Mouse (Mus musculus) limb, embryonic 11.5 days (tissue): ENCODE results near the gene Cd300ld3. TPM values are rescaled to one million over a fixed set of nuclear protein-coding genes. Genes with fewer than 3 reads are reported as not detected.
A peak's percentile ranks its signal among the peaks of the same experiment; 100 is the strongest.

Source experiments
- ATAC-seq: fragments of 200-750 bp; cut with Nextera tagmentation; 2 replicates; pipeline ENCODE4 v1.8.0; 2017; ENCODE audit warnings: low read depth; ENCODE audit not compliant: insufficient number of reproducible peaks, low FRiP score, low TSS enrichment
- DNase-seq: peaks from one replicate; pipeline ENCODE4 v3.0.0-alpha.2; 2015; ENCODE audit warnings: low spot score
- H3K27ac ChIP-seq: fragments of 300-500 bp; sonication (generic); replicated peaks from 2 replicates; pipeline ENCODE4 v1.5.1; 2014; ENCODE audit warnings: low read depth, mild to moderate bottlenecking, low read length
- H3K27me3 ChIP-seq: fragments of 300-500 bp; sonication (generic); 2 replicates; pipeline ENCODE4 v1.6.1; 2014; ENCODE audit warnings: mild to moderate bottlenecking, low read length, mixed read lengths; ENCODE audit not compliant: control insufficient read depth, insufficient read depth
- H3K36me3 ChIP-seq: fragments of 300-500 bp; sonication (generic); 2 replicates; pipeline ENCODE4 v1.6.1; 2014; ENCODE audit warnings: mild to moderate bottlenecking, low read length, moderate library complexity, mixed read lengths; ENCODE audit not compliant: control insufficient read depth, insufficient read depth
- H3K4me1 ChIP-seq: fragments of 300-500 bp; sonication (generic); 2 replicates; pipeline ENCODE4 v1.6.1; 2014; ENCODE audit warnings: low read length, mixed read lengths; ENCODE audit not compliant: control insufficient read depth, insufficient read depth
- H3K4me2 ChIP-seq: fragments of 300-500 bp; sonication (generic); 2 replicates; pipeline ENCODE4 v1.6.1; 2014; ENCODE audit warnings: low read depth, mild to moderate bottlenecking, moderate library complexity; ENCODE audit not compliant: severe bottlenecking
- H3K4me3 ChIP-seq: fragments of 300-500 bp; sonication (generic); 2 replicates; pipeline ENCODE4 v1.5.1; 2014; ENCODE audit warnings: low read depth, low read length
- H3K9ac ChIP-seq: fragments of 300-500 bp; sonication (generic); 2 replicates; pipeline ENCODE4 v1.6.1; 2014; ENCODE audit warnings: mild to moderate bottlenecking, low read length
- H3K9me3 ChIP-seq: fragments of 300-500 bp; sonication (generic); 2 replicates; pipeline ENCODE4 v1.6.1; 2016; ENCODE audit warnings: low read length; ENCODE audit not compliant: control insufficient read depth
- WGBS: fragments of 180-500 bp; shearing (Covaris S2); extraction: QIAGEN DNeasy Blood & Tissue Kit; methylation state at CpG from one replicate; pipeline ENCODE4 v1.1.7; 2014; 5-methylcytosine and 5-hydroxymethylcytosine counted together
- polyA plus RNA-seq: library from polyadenylated mRNA; unstranded; fragments of >200 nt; fragmentation: Nextera tagmentation; extraction: Ambion mirVana; gene quantifications from 2 replicates; pipeline ENCODE4 v1.2.1, GENCODE M21; 2014

Cd300ld3 gene
- polyA plus RNA-seq, 1 experiment from 2014 or later = not detected

DNA sequence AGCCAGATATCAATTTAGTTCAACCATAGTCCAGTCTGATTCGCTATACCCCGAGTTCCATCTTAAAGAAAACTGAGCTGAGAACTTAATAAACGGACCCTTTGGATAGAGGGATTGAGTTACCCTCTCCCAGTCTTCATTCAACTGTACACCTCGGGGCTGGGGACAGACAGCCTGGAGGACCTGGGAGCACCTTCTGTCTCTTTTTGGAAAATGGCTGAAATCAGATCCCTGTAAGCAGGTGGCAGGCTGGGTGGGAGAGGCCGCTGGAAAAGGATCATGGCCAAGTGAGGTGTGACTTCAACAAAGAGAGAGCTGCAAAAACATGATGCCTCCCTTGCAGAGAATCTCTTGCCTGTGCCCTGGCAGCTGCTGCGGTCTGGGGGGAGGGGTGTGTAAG, 34.0 kb upstream of the Cd300ld3 start:
- Histone ChIP-seq H3K36me3 (no peaks in the 10 kb centered on the region), H3K27me3 (no peaks in the 10 kb centered on the region), H3K4me1 (no peaks in the 10 kb centered on the region), H3K4me2 (no peak overlapping the region), H3K9ac (no peak overlapping the region), H3K27ac (no peak overlapping the region), H3K4me3 (no peak overlapping the region), H3K9me3 (no peaks in the 10 kb centered on the region)
- DNase-seq = no peak
- ATAC-seq = no peak
- WGBS = 69% methylated on average over 6 of the region's 6 CpGs

DNA sequence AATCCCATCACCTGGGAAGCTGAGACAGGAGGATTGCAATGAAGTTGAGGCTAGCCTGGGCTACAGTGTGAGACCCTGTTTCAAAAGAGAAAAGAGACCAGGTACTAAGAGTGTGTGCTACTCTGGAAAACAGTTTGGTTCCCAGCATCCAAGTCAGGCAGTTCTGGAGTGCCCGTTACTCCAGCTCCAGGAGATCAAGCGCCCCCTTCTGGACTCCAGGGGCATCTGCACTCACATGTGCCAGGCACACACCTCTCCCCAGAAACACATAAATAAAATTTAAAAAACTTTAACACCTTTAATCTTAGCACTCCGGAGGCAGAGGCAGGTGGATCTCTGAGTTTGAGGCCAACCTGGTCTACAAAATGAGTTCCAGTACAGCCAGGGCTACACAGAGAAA, 33.2 kb upstream of the Cd300ld3 start:
- Histone ChIP-seq H3K4me1 (no peaks in the 10 kb centered on the region), H3K9ac (no peak overlapping the region), H3K9me3 (no peaks in the 10 kb centered on the region), H3K4me3 (no peak overlapping the region), H3K27me3 (no peaks in the 10 kb centered on the region), H3K4me2 (no peak overlapping the region), H3K36me3 (no peaks in the 10 kb centered on the region), H3K27ac (no peak overlapping the region)
- DNase-seq (no peak), ATAC-seq (no peak)
- WGBS = 64% methylated on average over 3 of the region's 3 CpGs

GRCm38 (mm10) chr11:115080886-115081285, 32.7 kb upstream of the Cd300ld3 start:
- Histone ChIP-seq H3K4me3 (no peak overlapping the region), H3K9me3 (no peaks in the 10 kb centered on the region), H3K4me2 (no peak overlapping the region), H3K27me3 (no peaks in the 10 kb centered on the region), H3K9ac (no peak overlapping the region), H3K36me3 (no peaks in the 10 kb centered on the region), H3K4me1 (no peaks in the 10 kb centered on the region), H3K27ac (no peak overlapping the region)
- WGBS = 36% methylated on average over 13 of the region's 13 CpGs
- DNase-seq (peak; percentile 66), ATAC-seq (no peak)

DNA sequence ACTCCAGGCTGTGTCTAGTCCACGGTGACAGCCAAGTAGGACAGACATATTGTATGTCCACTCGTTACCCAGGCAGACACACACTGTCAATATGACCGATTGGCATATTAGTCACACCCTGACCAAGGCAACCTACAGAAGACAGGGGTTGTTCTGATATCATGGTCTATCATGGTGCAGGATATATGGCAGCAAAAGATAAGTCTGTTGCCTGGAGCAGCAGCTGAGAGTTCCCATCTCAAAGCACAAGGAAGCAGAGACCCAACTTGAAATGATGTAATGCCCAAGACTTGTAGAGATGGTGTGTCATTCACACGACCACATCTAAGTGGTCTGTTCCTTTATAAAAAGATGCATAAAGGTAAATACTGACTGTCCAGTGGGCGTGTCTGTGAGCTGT, 30.5 kb upstream of the Cd300ld3 start:
- Histone ChIP-seq H3K9ac (no peak overlapping the region), H3K4me1 (no peaks in the 10 kb centered on the region), H3K27ac (no peak overlapping the region), H3K4me3 (no peak overlapping the region), H3K4me2 (no peak overlapping the region), H3K27me3 (no peaks in the 10 kb centered on the region), H3K9me3 (no peaks in the 10 kb centered on the region), H3K36me3 (no peaks in the 10 kb centered on the region)
- DNase-seq (no peak), ATAC-seq (no peak)
- 83% methylated on average over 5 of the region's 5 CpGs for WGBS

GRCm38 (mm10) chr11:115077436-115077835, 29.2 kb upstream of the Cd300ld3 start:
- Histone ChIP-seq H3K27ac (no peak overlapping the region), H3K36me3 (no peaks in the 10 kb centered on the region), H3K4me2 (no peak overlapping the region), H3K4me1 (no peaks in the 10 kb centered on the region), H3K27me3 (no peaks in the 10 kb centered on the region), H3K4me3 (no peak overlapping the region), H3K9me3 (no peaks in the 10 kb centered on the region), H3K9ac (no peak overlapping the region)
- DNase-seq = no peak
- 89% methylated on average over 1 of the region's 1 CpGs for WGBS
- ATAC-seq = no peak

DNA sequence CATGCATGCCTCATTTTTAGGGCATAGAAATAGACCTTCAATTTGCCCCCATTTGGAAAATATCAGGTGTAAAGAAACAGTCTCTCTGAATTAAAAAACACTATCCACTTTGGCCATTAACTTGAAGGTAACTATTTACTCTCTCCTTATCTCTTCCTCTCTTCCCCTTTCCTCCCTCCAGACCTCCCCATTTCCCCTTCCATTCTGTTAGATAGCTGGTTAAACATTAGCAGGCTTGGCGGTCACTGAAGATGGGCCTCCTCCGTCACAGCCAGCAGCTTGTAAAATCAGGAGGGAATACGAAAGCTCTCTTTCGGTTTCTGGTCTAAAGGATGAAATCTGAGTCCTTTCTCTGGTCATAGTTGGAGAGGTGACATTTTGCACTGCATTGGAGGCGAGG, 27.6 kb upstream of the Cd300ld3 start:
- WGBS = 72% methylated on average over 5 of the region's 5 CpGs
- no peaks in the 10 kb centered on the region for H3K27me3 ChIP-seq
- no peak overlapping the region for H3K4me2 ChIP-seq

GRCm38 (mm10) chr11:115075407-115075806, 27.2 kb upstream of the Cd300ld3 start:
- DNase-seq (no peak), ATAC-seq (no peak)
- H3K36me3 ChIP-seq = no peaks in the 10 kb centered on the region
- no peak overlapping the region for H3K4me3 ChIP-seq
- peaks cover 3% of the 10 kb centered on the region for H3K4me1 ChIP-seq
- no peak overlapping the region for H3K4me2 ChIP-seq
- 80% methylated on average over 7 of the region's 7 CpGs for WGBS
- H3K9ac ChIP-seq = no peak overlapping the region
- no peak overlapping the region for H3K27ac ChIP-seq
- no peaks in the 10 kb centered on the region for H3K9me3 ChIP-seq
- H3K27me3 ChIP-seq = no peaks in the 10 kb centered on the region

More for the DNA sequence above, 27.6 kb upstream of the Cd300ld3 start:
- H3K9me3 ChIP-seq = no peaks in the 10 kb centered on the region
- H3K9ac ChIP-seq = no peak overlapping the region
- H3K27ac ChIP-seq = no peak overlapping the region
- H3K4me3 ChIP-seq = no peak overlapping the region
- peaks cover 3% of the 10 kb centered on the region for H3K4me1 ChIP-seq
- H3K36me3 ChIP-seq = no peaks in the 10 kb centered on the region
- ATAC-seq (no peak), DNase-seq (no peak)

GRCm38 (mm10) chr11:115073002-115073401, 24.8 kb upstream of the Cd300ld3 start:
- no peaks in the 10 kb centered on the region for H3K9me3 ChIP-seq
- no peak overlapping the region for H3K4me3 ChIP-seq
- H3K27me3 ChIP-seq = no peaks in the 10 kb centered on the region
- H3K4me1 ChIP-seq = peaks cover 3% of the 10 kb centered on the region
- H3K27ac ChIP-seq = no peak overlapping the region
- H3K36me3 ChIP-seq = no peaks in the 10 kb centered on the region
- H3K4me2 ChIP-seq = no peak overlapping the region
- no peak overlapping the region for H3K9ac ChIP-seq
- no peak for DNase-seq
- 77% methylated on average over 5 of the region's 5 CpGs for WGBS
- no peak for ATAC-seq

DNA sequence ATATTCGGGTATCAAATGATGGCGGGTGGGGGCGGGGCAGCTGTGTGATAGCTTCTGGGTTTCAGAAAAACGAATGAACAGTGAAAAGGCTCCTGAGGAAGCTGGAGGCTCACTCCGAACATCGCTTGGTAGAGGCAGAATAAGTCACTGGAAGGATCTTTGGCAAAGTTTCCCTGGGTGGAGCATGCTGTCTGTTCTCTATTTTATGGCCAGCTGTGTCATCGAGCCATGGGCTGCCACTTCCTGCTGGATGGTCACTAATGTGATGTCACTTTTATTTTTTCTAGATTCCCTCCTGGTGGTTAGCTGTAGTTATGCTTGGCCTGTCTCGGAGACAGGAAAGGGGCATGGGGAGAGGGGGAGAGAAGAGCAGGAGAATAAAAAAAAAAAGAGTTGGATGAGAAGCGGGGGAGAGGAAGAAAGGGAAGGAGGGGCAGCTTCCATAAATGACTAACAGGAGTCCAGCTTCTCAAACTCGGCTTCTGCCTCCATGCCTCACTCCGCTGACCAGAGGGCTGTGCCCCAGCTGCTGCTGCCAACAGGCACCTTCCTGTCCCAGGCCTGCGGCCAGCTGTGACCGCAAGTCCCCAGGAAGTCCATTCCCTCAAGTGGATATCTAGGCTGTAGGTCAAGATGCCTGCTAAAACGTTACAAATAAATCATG, 23.6 kb upstream of the Cd300ld3 start:
- Histone ChIP-seq H3K4me1 (peaks cover 3% of the 10 kb centered on the region), H3K4me2 (no peak overlapping the region), H3K27me3 (no peaks in the 10 kb centered on the region), H3K9me3 (no peaks in the 10 kb centered on the region), H3K36me3 (no peaks in the 10 kb centered on the region), H3K9ac (no peak overlapping the region), H3K4me3 (no peak overlapping the region), H3K27ac (no peak overlapping the region)
- ATAC-seq = no peak
- peak; percentile 31 for DNase-seq
- WGBS = 27% methylated on average over 14 of the region's 14 CpGs
